Mouse (Mus musculus): ENCODE measurements around the gene Zc2hc1b.

Gene Zc2hc1b

GRCm38 (mm10) chr10:13112849-13113248 lies 65.0 kb downstream of the Zc2hc1b start:
- DNase-seq = no peak

GRCm38 (mm10) chr10:13109781-13110180 lies 68.0 kb downstream of the Zc2hc1b start:
- DNase-seq = no peak

- DNase-seq = no peak
These were observed 69.0 kb downstream of the Zc2hc1b start for GRCm38 (mm10) chr10:13108847-13109246.

- no peak for DNase-seq
These were observed 69.7 kb downstream of the Zc2hc1b start for GRCm38 (mm10) chr10:13108021-13108548.

GRCm38 (mm10) chr10:13106909-13107624 lies 70.8 kb downstream of the Zc2hc1b start:
- DNase-seq = no peak

GRCm38 (mm10) chr10:13103838-13104237 lies 74.0 kb downstream of the Zc2hc1b start:
- DNase-seq = no peak

GRCm38 (mm10) chr10:13102360-13102759 lies 75.5 kb downstream of the Zc2hc1b start:
- no peak for DNase-seq

GRCm38 (mm10) chr10:13100061-13100648 lies 77.7 kb downstream of the Zc2hc1b start:
- no peak for DNase-seq

Data from cerebellum, postnatal 36 days (tissue).